Mouse (Mus musculus): ENCODE measurements around the gene Otulin. TPM values are rescaled to one million over a fixed set of nuclear protein-coding genes. Genes with fewer than 3 reads are reported as not detected.
A peak's percentile ranks its signal among the peaks of the same experiment; 100 is the strongest.

Otulin gene
- total RNA-seq, 2 experiments from 2014 or later = 18.8 to 21.4 TPM

DNA sequence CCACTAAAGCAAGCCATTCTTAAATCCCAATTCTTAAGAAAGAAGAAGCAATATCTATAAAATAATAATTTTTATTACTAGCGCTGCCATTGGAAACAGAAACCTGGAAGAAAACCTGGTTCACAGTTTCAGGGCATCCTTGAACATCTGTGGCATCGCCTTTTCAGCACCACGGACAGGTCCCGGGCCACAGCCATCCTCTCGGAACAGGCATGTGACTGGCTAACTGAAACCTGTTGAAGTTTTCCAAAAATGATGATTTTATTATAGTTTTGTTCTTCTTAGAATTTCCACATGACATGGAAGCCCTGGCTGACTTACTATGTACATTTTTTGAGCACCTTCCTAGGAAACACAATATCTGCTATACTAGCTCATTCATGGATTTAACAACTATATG is 24.5 kb upstream of the Otulin start:
- Histone ChIP-seq H3K4me3 (no peak overlapping the region), H3K27ac (no peak overlapping the region)
- no peak for DNase-seq (ENCODE audit: extremely low spot score in 1 of 2, low spot score in 2 of 2)
- intact Hi-C loops (cut with DNase I) = loop anchor here (5.0 to 10.0 kb wide), 2 partner anchors 172 to 200 kb away; no protein-coding TSS in a partner anchor
- no peak for TF ChIP-seq CTCF (IDR thresholded peaks at IDR 0.05)

GRCm38 (mm10) chr15:27647686-27648085 is 17.2 kb upstream of the Otulin start:
- Histone ChIP-seq H3K4me3 (no peak overlapping the region), H3K27ac (no peak overlapping the region)
- intact Hi-C loops (cut with DNase I) = no loop called here
- peak; percentile 67 for TF ChIP-seq CTCF (IDR thresholded peaks at IDR 0.05)
- no peak for DNase-seq (ENCODE audit: extremely low spot score in 1 of 2, low spot score in 2 of 2)

GRCm38 (mm10) chr15:27646665-27647064 is 16.2 kb upstream of the Otulin start:
- Histone ChIP-seq H3K27ac (no peak overlapping the region), H3K4me3 (no peak overlapping the region)
- TF ChIP-seq CTCF (IDR thresholded peaks at IDR 0.05) = no peak
- DNase-seq (ENCODE audit: extremely low spot score in 1 of 2, low spot score in 2 of 2) = no peak
- intact Hi-C loops (cut with DNase I) = no loop called here

DNA sequence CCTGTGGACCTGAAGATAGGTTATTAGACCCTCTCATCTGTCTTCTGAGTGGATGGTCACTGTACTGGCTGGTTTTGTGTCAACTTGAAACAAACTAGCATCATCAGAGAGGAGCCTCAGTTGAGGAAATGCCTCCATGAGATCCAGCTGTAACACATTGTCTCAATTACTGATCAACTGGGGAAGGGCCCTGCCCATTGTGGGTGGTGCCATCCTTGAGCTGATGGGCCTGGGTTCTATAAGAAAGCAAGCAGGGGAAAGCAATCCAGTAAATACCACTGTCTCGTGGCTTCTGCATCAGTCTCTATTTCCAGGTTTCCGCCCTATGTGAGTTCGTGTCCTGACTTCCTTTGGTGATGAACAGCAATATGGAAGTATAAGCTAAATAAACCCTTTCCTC is 14.8 kb upstream of the Otulin start:
- Histone ChIP-seq H3K27ac (no peak overlapping the region), H3K4me3 (no peak overlapping the region)
- TF ChIP-seq CTCF (IDR thresholded peaks at IDR 0.05) = no peak
- intact Hi-C loops (cut with DNase I) = no loop called here
- no peak for DNase-seq (ENCODE audit: extremely low spot score in 1 of 2, low spot score in 2 of 2)

DNA sequence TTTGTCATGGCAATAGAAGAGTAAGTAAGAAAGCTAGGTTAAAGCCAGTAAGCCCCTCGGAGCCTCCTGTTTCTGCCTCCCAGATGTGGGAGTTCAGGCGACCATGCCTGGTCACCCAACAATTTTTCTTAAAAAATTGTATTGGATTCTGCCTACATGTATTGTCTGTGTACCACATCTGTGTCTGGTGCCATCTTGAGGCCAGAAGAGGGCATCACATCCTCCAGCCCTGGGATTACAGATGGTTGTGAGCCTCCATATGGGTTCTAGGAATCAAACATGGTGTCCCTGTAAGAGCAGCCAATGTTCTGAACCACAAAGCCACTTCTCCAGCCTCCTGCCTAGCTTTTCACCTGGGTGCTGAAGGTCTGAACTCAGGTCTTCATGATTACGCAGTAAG is 12.4 kb upstream of the Otulin start:
- H3K4me3 ChIP-seq = no peak overlapping the region
- no peak for DNase-seq (ENCODE audit: extremely low spot score in 1 of 2, low spot score in 2 of 2)
- H3K27ac ChIP-seq = no peak overlapping the region
- intact Hi-C loops (cut with DNase I) = loop anchor here (2.0 kb wide), 1 partner anchor 326 kb away; no protein-coding TSS in a partner anchor
- TF ChIP-seq CTCF (IDR thresholded peaks at IDR 0.05) = peak; percentile 76

GRCm38 (mm10) chr15:27641171-27641570 is 10.7 kb upstream of the Otulin start:
- Histone ChIP-seq H3K4me3 (no peak overlapping the region), H3K27ac (no peak overlapping the region)
- intact Hi-C loops (cut with DNase I) = no loop called here
- no peak for DNase-seq (ENCODE audit: extremely low spot score in 1 of 2, low spot score in 2 of 2)
- TF ChIP-seq CTCF (IDR thresholded peaks at IDR 0.05) = no peak

DNA sequence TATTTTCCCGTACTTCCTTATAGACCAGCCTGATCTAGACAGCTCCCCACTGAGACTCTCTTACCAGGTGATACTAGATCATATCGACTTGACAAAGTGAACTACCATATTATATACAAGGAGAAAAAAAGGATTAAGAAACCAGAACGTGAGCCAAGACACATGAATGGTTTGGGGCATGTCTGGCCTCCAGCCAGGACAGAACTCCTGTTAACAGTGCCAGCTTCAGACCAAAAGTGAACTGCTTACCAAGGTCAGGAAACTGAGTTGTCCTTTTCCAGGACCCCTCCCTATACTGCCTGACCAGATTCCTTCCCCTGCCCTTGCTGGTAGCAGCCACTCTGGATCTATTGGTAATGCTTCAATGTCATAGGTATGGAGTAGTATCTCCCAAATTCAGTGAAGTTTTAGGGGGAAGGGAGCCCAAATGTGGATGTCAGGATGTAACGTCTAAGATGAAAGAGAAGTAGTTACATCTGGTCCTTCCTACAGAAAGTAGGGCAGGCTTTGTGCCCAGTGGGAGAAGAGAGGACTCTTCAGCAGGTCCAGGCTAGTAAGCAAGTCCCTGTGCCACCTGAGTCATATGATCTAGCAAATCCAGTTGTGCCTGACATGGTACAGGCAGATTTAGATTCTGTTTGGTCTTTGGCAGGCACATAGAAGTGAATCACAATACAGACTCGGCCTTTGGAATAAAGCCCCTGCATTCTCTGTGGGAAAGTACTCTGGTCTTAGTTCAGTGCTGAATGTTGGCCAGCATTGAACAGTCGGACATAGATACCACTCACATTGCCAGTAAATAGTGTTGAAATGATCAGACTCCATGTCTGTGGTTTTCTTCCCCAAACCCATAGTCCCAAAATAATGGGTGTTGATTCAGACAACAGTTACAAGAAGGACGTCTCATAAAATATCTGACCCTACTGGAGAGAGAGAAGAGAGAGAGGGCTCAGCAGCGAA is 3.7 kb upstream of the Otulin start:
- DNase-seq (ENCODE audit: extremely low spot score in 1 of 2, low spot score in 2 of 2) = no peak
- no peak for TF ChIP-seq CTCF (IDR thresholded peaks at IDR 0.05)
- Histone ChIP-seq H3K27ac (no peak overlapping the region), H3K4me3 (no peak overlapping the region)
- intact Hi-C loops (cut with DNase I) = no loop called here

DNA sequence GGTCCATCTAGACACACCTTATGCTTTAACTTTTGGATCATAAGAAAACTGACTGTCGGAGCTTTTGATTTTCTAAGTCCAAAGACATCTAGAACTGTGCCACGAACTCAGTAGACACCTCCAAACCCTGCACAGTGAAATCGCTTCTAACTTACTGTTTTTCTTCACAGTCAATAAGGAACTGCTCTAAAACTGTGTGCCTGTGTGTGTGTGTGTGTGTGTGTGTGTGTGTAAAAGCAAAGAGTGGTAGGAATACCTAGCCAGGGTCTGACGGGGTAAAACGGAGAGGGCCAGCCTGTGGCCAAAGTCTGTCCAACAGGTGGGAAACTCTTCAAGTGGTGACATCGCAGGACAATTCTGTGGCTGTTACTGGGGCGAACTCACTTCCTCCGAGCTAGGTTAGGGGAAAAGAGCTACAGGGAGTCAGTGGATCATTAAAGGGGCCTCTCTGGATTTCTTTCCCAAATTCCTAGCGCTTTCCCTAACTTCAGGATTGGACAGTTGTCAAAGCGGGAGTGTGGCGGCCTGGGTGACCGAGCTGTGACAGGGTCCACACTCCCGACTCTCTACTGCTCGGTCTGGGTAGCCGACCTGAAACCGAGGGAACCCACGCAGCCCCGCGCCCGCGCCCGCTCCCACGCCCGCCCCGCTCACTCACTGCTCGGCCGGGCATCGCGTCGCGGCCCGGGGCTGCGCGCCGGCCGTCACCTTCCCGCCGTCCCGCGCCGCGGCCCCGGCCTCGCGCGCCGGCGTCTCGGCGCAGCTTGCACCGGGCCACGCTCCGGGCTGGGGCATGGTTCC is 493 bp downstream of the Otulin start:
- peak overlapping the region; percentile 79 for H3K4me3 ChIP-seq
- TF ChIP-seq CTCF (IDR thresholded peaks at IDR 0.05) = no peak
- intact Hi-C loops (cut with DNase I) = no loop called here
- DNase-seq (ENCODE audit: extremely low spot score in 1 of 2, low spot score in 2 of 2) = peak in 1 of 2 experiments; percentile 35
- H3K27ac ChIP-seq = 0 out of 2 replicates have a peak overlapping the region, but pooled peaks have one; percentile 13

DNA sequence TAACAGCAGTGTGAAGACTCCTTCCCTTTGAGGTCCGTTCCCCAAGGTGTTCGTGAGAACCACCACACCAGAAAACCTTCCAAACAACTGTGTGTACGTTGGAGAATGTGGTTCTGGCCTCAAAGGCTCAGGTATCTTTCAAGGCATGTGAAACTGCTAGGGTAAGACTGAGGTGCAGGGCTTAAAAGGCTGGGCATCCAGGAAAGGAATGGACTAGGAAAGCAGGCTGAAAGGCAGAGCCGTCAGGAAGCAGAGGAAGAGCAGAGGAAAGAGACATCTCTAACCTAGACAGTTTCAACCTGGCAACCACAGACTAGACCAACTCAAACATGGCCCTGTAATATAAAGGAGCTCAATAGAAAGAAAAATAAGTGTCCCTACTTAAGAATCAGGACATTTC is 1.4 kb downstream of the Otulin start:
- TF ChIP-seq CTCF (IDR thresholded peaks at IDR 0.05) = no peak
- H3K27ac ChIP-seq = no peak overlapping the region
- DNase-seq (ENCODE audit: extremely low spot score in 1 of 2, low spot score in 2 of 2) = no peak
- peak overlapping the region; percentile 79 for H3K4me3 ChIP-seq
- intact Hi-C loops (cut with DNase I) = no loop called here

GRCm38 (mm10) chr15:27627794-27628193 is 2.7 kb downstream of the Otulin start:
- no peak overlapping the region for H3K4me3 ChIP-seq
- no peak for TF ChIP-seq CTCF (IDR thresholded peaks at IDR 0.05)
- intact Hi-C loops (cut with DNase I) = no loop called here
- no peak overlapping the region for H3K27ac ChIP-seq
- DNase-seq (ENCODE audit: extremely low spot score in 1 of 2, low spot score in 2 of 2) = no peak

- Histone ChIP-seq H3K4me3 (no peak overlapping the region), H3K27ac (peak overlapping the region; percentile 69; the same call in 1 of the 2 replicates)
- DNase-seq (ENCODE audit: extremely low spot score in 1 of 2, low spot score in 2 of 2) = no peak
- no peak for TF ChIP-seq CTCF (IDR thresholded peaks at IDR 0.05)
- intact Hi-C loops (cut with DNase I) = no loop called here
Observed at GRCm38 (mm10) chr15:27626314-27626713, 4.2 kb downstream of the Otulin start.

- H3K27ac ChIP-seq = peak overlapping the region; percentile 69
- no peak overlapping the region for H3K4me3 ChIP-seq
- TF ChIP-seq CTCF (IDR thresholded peaks at IDR 0.05) = no peak
- intact Hi-C loops (cut with DNase I) = no loop called here
- DNase-seq (ENCODE audit: extremely low spot score in 1 of 2, low spot score in 2 of 2) = no peak
Observed at GRCm38 (mm10) chr15:27625890-27626255, 4.6 kb downstream of the Otulin start.
